Mouse (Mus musculus): ENCODE data around the gene Slc41a1. TPM values are rescaled to one million over a fixed set of nuclear protein-coding genes. Genes with fewer than 3 reads are reported as not detected.
"Not testable (repeated sequence)": the region's sequence is repeated elsewhere in the genome, so short reads cannot be mapped to it uniquely, and the experiment has no call there.

Gene Slc41a1
- polyA plus RNA-seq, 1 experiment from 2014 or later: 7.8 TPM

DNA sequence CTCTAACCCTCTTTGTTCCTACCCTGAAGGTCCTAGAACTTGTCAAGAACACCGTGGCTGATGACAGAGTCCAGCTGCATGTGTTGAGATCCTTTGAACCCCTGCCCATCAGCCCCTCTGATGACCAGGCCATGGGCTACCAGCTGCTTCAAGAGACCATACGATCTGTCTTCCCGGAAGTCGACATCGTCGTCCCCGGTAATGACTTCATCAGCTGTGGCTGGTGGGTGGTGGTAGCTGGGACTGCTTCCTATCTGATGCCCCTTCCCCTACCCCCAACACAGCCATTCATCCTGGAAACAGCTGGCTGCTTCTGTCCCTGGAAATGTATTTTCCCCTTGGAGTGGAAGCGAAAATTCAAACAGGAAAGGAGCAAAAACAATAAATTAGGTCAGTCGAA, 15.3 kb upstream of the Slc41a1 start:
- Histone ChIP-seq H3K4me1 (replicated peaks) (peaks cover 6% of the 10 kb centered on the region; the same call in 1 of the 2 replicates), H3K9me3 (replicated peaks) (no peaks in the 10 kb centered on the region), H3K27ac (ENCODE audit: poor library complexity, severe bottlenecking) (no peak overlapping the region), H3K36me3 (no peaks in the 10 kb centered on the region), H3K4me2 (no peak overlapping the region), H3K4me3 (no peak overlapping the region), H3K27me3 (replicated peaks) (peaks cover 9% of the 10 kb centered on the region; the same call in 1 of the 2 replicates), H3K9ac (no peak overlapping the region)
- no peak for ATAC-seq (ENCODE audit: insufficient number of reproducible peaks, low FRiP score)
- WGBS: 47% methylated on average over 9 of the region's 9 CpGs

DNA sequence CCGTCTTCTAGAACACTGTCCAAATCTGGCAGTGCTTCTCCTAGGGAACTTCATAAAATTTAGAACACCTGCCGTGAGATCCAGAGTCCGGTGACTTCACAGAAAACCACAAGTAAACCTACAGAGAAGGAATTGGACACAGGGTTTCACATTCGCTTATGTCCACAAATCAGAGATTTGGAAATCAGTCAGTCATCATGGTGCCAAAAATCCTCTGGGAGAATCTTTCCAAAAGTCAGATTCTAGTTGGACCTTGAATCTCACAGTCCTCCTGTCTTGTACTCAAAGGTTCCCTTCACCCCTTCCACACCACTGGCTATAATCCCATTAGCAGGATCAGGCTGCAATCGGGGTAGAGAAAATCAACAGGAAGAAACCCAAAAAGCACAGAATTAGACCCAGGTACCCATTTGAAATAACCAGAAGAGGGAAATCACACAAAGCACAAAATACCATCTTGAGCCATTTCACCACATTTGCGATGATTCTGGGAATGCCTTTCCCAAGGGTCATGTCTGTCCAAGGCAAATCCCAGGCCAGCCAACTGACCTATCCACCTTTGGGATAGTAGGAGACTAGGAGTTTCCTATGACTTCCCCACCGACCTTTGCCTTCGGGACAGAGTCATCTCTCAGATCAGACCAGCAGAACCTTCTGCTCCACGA, 14.5 kb upstream of the Slc41a1 start:
- Histone ChIP-seq H3K4me1 (replicated peaks) (peaks cover 6% of the 10 kb centered on the region; the same call in 1 of the 2 replicates), H3K4me3 (no peak overlapping the region), H3K4me2 (no peak overlapping the region), H3K27ac (ENCODE audit: poor library complexity, severe bottlenecking) (no peak overlapping the region), H3K9me3 (replicated peaks) (no peaks in the 10 kb centered on the region), H3K27me3 (replicated peaks) (peaks cover 12% of the 10 kb centered on the region), H3K9ac (no peak overlapping the region), H3K36me3 (no peaks in the 10 kb centered on the region)
- WGBS: 85% methylated on average over 9 of the region's 9 CpGs
- no peak for ATAC-seq (ENCODE audit: insufficient number of reproducible peaks, low FRiP score)

DNA sequence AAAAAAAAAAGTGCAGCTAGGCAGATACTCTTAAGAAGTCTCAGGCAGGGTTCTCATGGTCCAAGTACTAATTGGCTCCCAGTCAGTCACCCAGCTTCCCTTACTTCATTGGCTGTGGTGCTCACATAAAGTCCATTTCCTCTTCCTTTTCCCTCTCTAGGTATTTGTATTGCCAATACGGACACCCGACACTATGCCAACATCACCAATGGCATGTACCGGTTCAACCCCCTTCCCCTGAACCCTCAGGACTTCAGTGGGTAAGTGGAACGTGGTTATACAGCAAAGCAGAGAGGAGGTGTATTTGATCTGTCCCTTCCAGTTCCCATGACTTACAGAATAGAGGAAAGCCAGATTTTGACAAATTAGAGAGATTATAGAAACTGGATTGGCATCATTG, 13.6 kb upstream of the Slc41a1 start:
- Histone ChIP-seq H3K36me3 (no peaks in the 10 kb centered on the region), H3K4me2 (no peak overlapping the region), H3K27me3 (replicated peaks) (peaks cover 12% of the 10 kb centered on the region), H3K4me1 (replicated peaks) (peaks cover 6% of the 10 kb centered on the region; the same call in 1 of the 2 replicates), H3K4me3 (no peak overlapping the region), H3K27ac (ENCODE audit: poor library complexity, severe bottlenecking) (no peak overlapping the region), H3K9me3 (replicated peaks) (0 out of 2 replicates have a peak, but pooled peaks cover under 1% of the 10 kb centered on the region), H3K9ac (no peak overlapping the region)
- WGBS: 86% methylated on average over 4 of the region's 4 CpGs
- no peak for ATAC-seq (ENCODE audit: insufficient number of reproducible peaks, low FRiP score)

DNA sequence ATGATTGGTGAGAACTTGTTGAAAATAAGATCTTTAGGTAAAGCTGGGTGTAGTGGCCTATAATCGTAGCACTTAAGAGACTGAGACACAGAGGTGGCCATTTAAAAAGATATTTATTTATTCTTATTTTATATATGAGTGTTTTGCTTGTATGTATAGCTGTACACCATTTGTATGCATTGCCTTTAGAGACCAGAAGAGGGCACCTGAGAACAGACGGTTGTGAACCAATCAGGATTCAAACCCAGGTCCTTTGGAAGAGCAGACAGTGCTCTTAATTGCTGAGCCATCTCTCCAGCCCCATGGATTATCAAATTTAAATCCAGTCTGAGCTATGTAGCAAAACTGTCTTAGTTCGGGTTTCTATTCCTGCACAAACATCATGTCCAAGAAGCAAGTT, 13.1 kb upstream of the Slc41a1 start:
- H3K9ac ChIP-seq: no peak overlapping the region

DNA sequence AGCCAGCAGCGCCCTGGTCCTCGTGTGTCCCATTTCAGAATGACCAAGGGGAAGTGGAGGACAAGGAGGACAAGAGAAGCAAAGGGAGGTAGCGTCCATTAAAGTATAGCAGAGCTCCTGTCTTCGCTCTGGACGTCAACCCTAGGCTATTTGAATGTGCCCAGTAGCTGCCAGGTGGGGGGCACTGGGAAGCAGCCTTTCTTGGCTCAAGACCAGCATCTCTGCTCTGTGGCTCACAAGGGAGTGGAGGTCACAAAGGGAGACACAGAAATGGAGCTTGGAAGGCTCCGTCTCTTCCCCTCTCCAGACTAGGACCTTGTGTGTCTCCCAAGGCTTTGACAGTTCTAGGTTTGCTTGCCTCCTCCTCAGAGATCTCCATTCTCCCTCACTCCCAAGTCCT, 10.4 kb upstream of the Slc41a1 start:
- Histone ChIP-seq H3K4me1 (replicated peaks) (0 out of 2 replicates have a peak, but pooled peaks cover 3% of the 10 kb centered on the region), H3K9me3 (replicated peaks) (peaks cover 7% of the 10 kb centered on the region), H3K4me3 (no peak overlapping the region), H3K4me2 (no peak overlapping the region), H3K9ac (no peak overlapping the region), H3K27me3 (replicated peaks) (peaks cover 7% of the 10 kb centered on the region), H3K27ac (ENCODE audit: poor library complexity, severe bottlenecking) (no peak overlapping the region), H3K36me3 (no peaks in the 10 kb centered on the region)
- WGBS: 80% methylated on average over 6 of the region's 6 CpGs
- ATAC-seq (ENCODE audit: insufficient number of reproducible peaks, low FRiP score): no peak

More for the DNA sequence above, 13.1 kb upstream of the Slc41a1 start:
- H3K4me1 ChIP-seq (replicated peaks): peaks cover 6% of the 10 kb centered on the region; the same call in 1 of the 2 replicates
- 78% methylated on average over 3 of the region's 3 CpGs for WGBS
- H3K27ac ChIP-seq (ENCODE audit: poor library complexity, severe bottlenecking): no peak overlapping the region
- peaks cover 5% of the 10 kb centered on the region for H3K9me3 ChIP-seq (replicated peaks)
- ATAC-seq (ENCODE audit: insufficient number of reproducible peaks, low FRiP score): no peak
- H3K27me3 ChIP-seq (replicated peaks): peaks cover 12% of the 10 kb centered on the region
- no peak overlapping the region for H3K4me2 ChIP-seq
- H3K36me3 ChIP-seq: no peaks in the 10 kb centered on the region
- H3K4me3 ChIP-seq: no peak overlapping the region

DNA sequence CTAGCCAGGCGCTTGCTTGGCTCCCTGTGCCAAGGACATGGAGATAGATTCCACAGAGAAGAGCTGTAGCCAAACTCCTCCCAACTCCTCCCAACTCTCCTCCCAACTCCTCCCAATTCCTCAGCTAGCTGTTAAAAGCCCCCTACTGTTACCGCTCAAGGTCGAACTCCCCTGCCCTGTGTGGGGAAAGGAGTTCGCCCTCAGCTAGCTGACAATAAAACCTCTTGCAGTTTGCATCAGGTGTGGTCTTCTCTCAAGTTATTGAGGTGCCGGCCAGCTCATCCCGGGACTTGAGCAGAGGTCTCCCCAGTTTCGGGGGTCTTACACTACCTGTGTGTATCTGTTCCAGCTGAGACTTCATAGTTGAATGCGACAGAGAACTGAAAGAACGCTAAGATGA, 6.9 kb upstream of the Slc41a1 start:
- not testable (repeated sequence) for H3K4me2 ChIP-seq; H3K4me1 ChIP-seq (replicated peaks); ATAC-seq (ENCODE audit: insufficient number of reproducible peaks, low FRiP score); H3K9me3 ChIP-seq (replicated peaks); H3K27me3 ChIP-seq (replicated peaks); H3K36me3 ChIP-seq; H3K9ac ChIP-seq; H3K4me3 ChIP-seq; H3K27ac ChIP-seq (ENCODE audit: poor library complexity, severe bottlenecking)
- WGBS: 66% methylated on average over 9 of the region's 9 CpGs

DNA sequence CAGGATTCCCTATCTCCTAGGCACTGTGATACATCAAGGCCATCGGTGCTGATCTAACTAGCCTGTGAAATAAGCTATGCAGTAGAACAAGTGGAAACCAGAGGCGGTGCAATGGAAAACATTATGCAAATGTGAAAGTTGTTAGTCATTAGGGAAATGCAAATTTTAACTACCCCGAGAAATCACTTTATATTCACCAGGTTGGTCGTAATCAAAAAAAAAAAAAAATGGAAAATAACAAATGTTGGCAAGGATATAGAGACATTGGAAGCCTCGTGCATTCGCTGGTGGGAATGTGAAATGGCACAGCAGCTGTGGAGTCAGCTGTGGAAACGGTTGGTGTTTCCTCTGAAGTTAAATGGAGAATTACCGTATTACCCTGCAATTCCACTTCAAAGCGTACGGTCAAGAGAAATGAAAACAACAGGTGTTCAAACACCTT, 6.4 kb upstream of the Slc41a1 start:
- no peak overlapping the region for H3K4me2 ChIP-seq
- WGBS: 80% methylated on average over 10 of the region's 10 CpGs
- H3K36me3 ChIP-seq: no peaks in the 10 kb centered on the region
- peaks cover 7% of the 10 kb centered on the region for H3K9me3 ChIP-seq (replicated peaks)
- H3K4me1 ChIP-seq (replicated peaks): peaks cover 8% of the 10 kb centered on the region; the same call in 1 of the 2 replicates
- no peak for ATAC-seq (ENCODE audit: insufficient number of reproducible peaks, low FRiP score)
- H3K27me3 ChIP-seq (replicated peaks): peaks cover 7% of the 10 kb centered on the region
- H3K4me3 ChIP-seq: no peak overlapping the region
- H3K9ac ChIP-seq: no peak overlapping the region
- no peak overlapping the region for H3K27ac ChIP-seq (ENCODE audit: poor library complexity, severe bottlenecking)

DNA sequence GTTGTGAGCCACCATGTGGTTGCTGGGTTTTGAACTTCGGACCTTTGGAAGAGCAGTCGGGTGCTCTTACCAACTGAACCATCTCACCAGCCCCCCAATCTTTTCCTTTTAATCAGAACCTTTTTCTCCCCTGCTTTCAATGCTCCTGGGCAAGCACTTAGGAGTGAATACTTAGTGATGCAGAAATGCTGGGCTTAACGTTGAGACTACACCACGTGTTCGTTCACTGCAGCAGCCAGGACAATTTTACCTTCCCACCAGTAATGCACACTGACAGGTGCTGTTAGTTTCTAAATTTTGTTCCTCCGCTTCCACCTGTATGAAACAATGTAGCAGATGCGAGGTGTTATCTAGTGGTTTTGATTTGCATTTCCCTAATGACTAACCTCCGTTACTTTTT, 5.0 kb upstream of the Slc41a1 start:
- H3K36me3 ChIP-seq: no peaks in the 10 kb centered on the region
- no peak overlapping the region for H3K27ac ChIP-seq (ENCODE audit: poor library complexity, severe bottlenecking)
- peaks cover 7% of the 10 kb centered on the region for H3K9me3 ChIP-seq (replicated peaks)
- ATAC-seq (ENCODE audit: insufficient number of reproducible peaks, low FRiP score): no peak
- H3K4me3 ChIP-seq: no peak overlapping the region
- peaks cover 3% of the 10 kb centered on the region for H3K27me3 ChIP-seq (replicated peaks)
- H3K4me1 ChIP-seq (replicated peaks): peaks cover 11% of the 10 kb centered on the region; the same call in 1 of the 2 replicates
- H3K4me2 ChIP-seq: no peak overlapping the region
- no peak overlapping the region for H3K9ac ChIP-seq
- 74% methylated on average over 8 of the region's 8 CpGs for WGBS

DNA sequence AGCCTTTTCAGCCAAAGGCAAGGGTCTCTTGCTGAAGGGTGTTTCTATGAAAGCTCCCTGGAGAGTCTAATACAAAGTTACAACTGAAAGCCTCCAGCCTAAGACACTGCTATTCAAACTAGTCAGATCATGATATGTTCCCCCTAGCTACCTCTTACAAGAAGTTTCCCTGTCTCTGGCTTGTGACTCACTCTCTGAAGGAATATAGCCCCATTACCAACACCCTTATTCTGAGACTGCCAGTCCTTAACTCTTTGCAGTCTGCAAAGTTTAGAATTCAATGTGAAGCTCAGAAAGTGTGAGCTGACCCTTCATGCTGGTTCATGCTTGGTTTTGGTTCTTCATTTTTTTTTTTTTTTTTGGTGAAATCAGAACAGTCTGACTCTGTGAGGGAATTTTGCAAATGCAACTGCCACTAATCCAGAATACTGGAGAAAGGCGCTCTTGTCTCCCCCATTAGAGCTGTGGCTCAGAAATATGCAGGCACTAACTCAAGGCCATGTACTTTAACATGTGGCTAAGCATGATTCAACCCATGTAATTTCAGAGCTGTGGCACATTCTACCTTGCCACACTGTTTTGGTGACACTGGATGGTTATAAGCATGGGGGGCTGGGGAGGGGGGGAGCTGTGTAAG, 4.3 kb upstream of the Slc41a1 start:
- ATAC-seq (ENCODE audit: insufficient number of reproducible peaks, low FRiP score): no peak
- peaks cover 12% of the 10 kb centered on the region; the same call in 1 of the 2 replicates for H3K4me1 ChIP-seq (replicated peaks)
- H3K4me3 ChIP-seq: no peak overlapping the region
- 89% methylated on average over 1 of the region's 1 CpGs for WGBS
- H3K4me2 ChIP-seq: no peak overlapping the region
- peaks cover 7% of the 10 kb centered on the region for H3K9me3 ChIP-seq (replicated peaks)
- no peak overlapping the region for H3K27ac ChIP-seq (ENCODE audit: poor library complexity, severe bottlenecking)
- H3K9ac ChIP-seq: no peak overlapping the region
- H3K36me3 ChIP-seq: no peaks in the 10 kb centered on the region
- H3K27me3 ChIP-seq (replicated peaks): no peaks in the 10 kb centered on the region

DNA sequence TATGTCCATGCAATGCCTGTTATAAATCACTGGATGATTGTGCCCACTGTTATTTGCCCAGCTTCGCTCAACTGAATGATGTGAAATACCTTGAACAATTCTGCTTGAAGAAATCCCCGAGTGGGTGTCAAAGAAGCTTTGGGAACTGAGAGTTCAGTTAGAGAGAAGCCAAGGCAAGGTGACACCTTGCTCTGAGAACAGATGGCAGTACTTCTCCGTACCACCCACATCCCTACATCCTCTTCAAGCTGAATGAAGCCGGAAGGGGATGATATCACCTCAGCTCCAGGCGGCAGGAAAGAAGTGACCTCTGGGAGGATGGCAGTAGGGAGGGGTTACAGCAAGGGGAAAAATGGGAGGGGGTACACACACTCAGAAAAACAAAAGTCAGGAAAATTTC, 3.7 kb upstream of the Slc41a1 start:
- H3K4me1 ChIP-seq (replicated peaks): peaks cover 12% of the 10 kb centered on the region; the same call in 1 of the 2 replicates
- no peak overlapping the region for H3K4me3 ChIP-seq
- no peaks in the 10 kb centered on the region for H3K27me3 ChIP-seq (replicated peaks)
- no peak for ATAC-seq (ENCODE audit: insufficient number of reproducible peaks, low FRiP score)
- H3K9ac ChIP-seq: no peak overlapping the region
- no peak overlapping the region for H3K27ac ChIP-seq (ENCODE audit: poor library complexity, severe bottlenecking)
- no peak overlapping the region for H3K4me2 ChIP-seq
- no peaks in the 10 kb centered on the region for H3K36me3 ChIP-seq
- WGBS: 31% methylated on average over 5 of the region's 5 CpGs
- peaks cover 7% of the 10 kb centered on the region for H3K9me3 ChIP-seq (replicated peaks)

DNA sequence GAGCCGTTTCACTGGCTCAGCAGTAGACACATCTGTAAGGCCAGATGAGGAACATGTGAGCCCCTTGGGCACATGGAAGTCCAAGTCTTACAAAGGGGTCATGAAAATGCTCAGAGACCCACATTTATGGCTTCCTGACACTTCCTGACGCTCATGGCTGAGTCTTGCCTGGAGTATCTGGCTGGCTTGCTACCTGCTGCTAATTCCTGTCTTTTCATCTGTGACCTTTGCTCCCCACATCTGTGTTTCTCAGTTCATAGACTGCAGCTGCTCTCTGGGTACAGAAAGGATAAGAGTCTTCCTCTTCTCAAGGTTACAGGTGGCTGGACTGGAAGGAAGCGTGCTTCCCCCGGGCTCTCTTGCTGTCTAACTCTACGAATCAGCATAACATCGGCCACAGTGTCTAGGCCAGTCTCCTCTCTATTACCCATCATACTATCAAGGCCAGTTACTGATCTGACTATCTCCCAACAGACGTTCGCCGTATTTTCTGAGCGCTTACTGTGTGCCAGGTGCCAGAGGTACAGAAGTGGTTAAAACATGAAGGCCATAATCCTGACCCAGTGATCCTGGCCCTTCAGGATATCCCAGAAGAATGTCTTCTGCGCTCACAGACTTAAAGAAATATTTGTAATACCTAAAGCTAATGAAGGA, 2.6 kb upstream of the Slc41a1 start:
- H3K27me3 ChIP-seq (replicated peaks): no peaks in the 10 kb centered on the region
- H3K9ac ChIP-seq: no peak overlapping the region
- H3K4me2 ChIP-seq: no peak overlapping the region
- H3K9me3 ChIP-seq (replicated peaks): no peaks in the 10 kb centered on the region
- no peak overlapping the region for H3K27ac ChIP-seq (ENCODE audit: poor library complexity, severe bottlenecking)
- H3K4me1 ChIP-seq (replicated peaks): peaks cover 19% of the 10 kb centered on the region
- no peak overlapping the region for H3K4me3 ChIP-seq
- no peak for ATAC-seq (ENCODE audit: insufficient number of reproducible peaks, low FRiP score)
- 84% methylated on average over 11 of the region's 11 CpGs for WGBS
- no peaks in the 10 kb centered on the region for H3K36me3 ChIP-seq

Data from heart, embryonic 12.5 days (tissue).